Mouse (Mus musculus) 416B (cell line): ENCODE data around the gene Chd1.
"Not testable (repeated sequence)": the region's sequence is repeated elsewhere in the genome, so short reads cannot be mapped to it uniquely, and the experiment has no call there.

Experiments used
- DNase-seq: peaks from one replicate; pipeline ENCODE4 v3.0.0; 2011; ENCODE audit warnings: low read depth

Chd1 gene

DNA sequence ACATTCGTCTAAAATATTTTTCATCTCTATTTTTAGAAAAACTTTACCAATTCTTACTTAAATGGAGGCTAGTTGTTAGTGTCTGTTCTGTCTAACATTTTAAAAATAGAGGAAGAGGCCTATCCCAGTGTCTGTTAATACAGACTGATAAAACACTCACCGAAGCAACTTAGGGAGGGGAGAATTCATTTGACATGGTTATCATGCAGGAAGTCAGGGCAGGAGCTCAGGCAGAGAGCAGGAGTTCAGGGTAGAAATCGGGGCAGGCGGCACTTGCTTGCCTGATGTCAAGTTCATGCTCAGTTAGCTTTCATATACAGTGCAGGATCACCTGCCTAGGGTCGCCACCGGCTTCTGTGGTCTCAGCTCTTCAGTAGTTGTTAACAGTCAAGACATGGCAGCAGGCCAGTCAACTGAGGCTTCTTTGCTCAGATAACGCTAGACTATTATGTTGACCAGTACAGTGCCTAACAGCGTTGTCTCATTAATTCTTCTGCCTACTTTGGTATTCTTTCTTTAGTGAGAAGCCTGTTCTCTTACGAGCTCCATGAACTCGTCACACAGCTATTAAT, 32.7 kb downstream of the Chd1 start:
- no peak for DNase-seq

DNA sequence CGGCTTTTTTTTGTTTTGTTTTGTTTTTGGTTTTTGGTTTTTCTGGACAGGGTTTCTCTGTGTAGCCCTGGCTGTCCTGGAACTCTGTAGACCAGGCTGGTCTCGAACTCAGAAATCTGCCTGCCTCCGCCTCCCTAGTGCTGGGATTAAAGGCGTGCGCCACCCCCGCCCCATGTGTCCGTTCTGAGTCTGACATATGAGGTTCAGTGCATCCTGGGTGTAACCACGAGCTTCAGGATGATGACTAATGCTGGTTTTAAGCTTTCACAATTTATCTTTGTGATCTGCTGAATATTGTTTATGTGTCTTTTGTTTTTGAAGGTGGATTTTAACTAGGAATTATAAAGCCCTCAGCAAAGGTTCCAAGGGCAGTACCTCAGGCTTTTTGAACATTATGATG, 37.1 kb downstream of the Chd1 start:
- peak; percentile 74 for DNase-seq

DNA sequence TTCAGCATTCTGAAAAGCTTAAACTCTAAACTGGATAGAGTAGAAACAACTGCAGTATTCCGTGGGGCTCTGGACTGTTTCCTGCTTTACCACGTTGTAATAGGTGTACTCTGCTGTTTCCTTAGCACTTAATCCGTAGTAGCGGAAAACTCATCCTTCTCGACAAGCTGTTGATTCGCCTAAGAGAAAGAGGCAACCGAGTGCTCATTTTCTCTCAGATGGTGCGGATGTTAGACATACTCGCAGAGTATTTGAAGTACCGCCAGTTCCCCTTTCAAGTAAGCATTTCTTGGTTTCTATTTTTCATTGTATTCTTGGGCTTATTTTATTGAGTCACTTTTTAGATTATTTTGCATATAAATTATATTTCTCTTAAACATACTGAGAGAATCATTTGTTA, 38.2 kb downstream of the Chd1 start:
- peak; percentile 17 for DNase-seq

DNA sequence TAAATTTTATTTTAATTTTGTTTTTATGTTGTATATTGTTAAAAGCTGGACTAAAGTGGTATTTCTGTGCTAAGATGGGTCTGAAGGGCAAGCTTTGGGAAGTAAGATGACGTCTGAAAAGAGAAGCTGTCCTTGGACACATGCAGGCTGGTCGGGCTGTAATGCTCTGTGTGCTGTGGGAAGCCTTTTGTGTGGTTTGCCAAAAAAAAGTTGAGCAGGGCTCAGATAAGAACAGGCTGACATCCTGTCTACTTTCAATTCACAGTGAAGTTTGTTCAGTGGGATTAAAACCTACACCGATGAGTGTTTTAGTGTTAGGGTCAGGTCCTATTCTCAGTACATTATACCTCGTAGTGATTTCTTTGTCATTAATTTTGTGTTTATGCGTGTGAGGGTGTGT, 38.6 kb downstream of the Chd1 start:
- DNase-seq: peak; percentile 88

DNA sequence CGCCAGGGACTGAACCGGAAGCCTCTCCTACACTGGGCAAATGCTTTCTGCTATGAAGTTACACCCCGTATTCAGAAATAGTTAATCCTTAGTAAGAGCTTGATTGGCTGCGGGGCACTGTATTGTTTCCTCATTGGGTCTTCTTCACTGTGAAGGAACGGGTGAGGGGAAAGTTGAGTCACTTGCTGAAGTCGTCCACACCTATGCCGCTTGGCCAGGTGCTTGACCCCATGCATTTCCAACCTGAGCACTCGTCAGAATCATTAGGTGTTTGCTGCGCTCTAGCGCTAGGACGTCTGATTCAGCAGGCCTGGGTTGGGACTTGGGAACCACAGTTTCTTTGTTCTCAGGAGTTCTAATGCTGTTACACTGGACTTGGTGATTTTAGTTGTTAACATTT, 41.9 kb downstream of the Chd1 start:
- no peak for DNase-seq

DNA sequence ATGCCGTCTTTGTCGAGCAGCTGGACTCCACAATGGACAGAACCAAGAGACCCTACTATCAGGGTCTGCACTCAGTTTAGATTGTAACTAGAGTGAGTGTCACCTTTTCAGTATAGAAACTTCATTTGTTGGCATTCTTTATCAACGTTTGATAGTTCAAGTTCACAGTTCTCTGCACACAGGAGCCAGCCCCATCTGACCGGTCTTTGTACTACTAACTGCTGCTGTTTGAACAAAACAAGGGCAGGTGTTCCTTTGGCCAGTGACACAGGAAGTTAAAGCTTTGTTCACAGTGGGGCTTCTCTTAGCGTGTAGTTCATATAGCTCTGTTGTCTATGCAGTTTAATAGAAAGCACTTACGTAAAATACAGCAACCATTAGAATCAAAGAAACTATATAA, 43.3 kb downstream of the Chd1 start:
- DNase-seq: no peak

DNA sequence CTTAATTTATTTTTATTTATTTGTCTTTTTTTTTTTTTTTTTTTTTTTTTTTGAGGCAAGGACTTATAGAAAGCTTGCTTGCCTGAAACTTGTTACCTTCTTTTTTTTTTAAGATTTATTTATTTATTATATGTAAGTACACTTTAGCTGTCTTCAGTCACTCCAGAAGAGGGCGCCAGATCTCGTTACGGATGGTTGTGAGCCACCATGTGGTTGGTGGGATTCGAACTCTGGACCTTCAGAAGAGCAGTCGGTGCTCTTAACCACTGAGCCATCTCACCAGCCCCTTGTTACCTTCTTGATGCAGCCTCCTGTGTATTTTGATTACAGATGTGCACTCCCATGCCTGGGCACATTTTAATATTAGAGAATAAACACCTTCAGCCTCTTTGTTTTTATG, 46.5 kb downstream of the Chd1 start:
- DNase-seq: not testable (repeated sequence)

DNA sequence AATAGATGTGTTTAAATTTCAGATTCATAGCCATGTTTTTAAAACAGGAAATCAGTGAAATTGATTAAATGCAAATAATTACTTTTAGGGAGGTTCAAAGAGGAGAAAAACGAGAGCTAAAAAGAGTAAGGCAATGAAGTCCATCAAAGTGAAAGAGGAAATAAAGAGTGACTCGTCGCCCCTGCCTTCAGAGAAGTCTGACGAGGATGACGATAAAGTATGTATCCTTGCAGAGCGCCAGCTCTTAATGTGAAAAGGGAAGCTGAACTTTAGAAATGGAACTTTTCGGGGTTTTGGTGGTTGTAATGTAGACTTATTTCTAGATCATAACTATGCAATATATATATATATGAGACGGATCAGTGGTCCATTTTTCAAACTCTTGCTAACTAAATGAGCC, 56.4 kb downstream of the Chd1 start:
- peak; percentile 73 for DNase-seq

DNA sequence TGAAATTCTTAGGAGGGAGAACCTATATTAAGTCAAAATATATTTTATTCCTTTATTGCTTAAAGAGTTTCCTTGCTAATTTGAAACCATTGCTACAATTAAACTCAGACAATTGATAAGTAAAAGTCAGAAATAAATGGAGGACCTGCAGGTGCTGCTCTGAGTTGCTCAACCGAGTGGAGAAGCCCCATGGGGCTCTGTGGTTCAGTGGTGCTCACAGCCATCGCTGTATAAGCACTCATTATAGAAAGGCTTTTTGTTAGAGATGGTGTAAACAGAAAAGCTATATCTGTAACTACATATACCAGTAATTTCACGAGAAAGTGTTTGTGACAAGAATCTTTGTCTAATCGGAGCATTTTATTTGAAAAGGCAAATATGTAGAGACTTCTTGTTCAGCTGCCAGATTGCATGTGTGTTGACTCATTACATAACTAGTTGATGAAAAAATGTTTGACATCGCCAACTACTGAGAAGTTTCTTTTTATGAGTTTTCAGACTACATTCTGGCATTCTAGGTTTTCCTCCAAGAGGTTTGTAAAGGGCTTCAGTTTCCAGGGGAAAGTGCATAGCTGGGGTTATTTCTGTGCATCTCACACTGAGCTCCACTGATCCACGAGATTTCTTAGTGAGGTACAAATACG, 64.4 kb downstream of the Chd1 start:
- DNase-seq: no peak

DNA sequence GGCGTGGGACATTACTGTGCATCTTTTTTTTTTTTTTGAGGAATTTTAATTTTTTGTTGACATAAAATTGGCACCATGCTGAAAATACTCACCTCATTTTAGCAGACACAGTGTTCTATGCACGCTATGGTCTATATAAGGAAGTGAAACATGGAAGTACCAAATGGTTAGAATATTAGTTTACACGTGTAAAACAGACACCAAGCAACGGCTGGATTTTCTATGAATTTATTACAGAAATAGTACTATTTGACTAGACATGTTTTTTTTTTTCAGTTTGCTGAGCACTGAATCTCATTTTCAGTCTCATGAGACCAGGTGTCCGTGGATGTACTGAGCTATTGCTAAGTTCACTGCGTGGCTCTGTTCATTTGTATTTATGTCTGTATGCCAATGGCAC, 69.2 kb downstream of the Chd1 start:
- DNase-seq: no peak

DNA sequence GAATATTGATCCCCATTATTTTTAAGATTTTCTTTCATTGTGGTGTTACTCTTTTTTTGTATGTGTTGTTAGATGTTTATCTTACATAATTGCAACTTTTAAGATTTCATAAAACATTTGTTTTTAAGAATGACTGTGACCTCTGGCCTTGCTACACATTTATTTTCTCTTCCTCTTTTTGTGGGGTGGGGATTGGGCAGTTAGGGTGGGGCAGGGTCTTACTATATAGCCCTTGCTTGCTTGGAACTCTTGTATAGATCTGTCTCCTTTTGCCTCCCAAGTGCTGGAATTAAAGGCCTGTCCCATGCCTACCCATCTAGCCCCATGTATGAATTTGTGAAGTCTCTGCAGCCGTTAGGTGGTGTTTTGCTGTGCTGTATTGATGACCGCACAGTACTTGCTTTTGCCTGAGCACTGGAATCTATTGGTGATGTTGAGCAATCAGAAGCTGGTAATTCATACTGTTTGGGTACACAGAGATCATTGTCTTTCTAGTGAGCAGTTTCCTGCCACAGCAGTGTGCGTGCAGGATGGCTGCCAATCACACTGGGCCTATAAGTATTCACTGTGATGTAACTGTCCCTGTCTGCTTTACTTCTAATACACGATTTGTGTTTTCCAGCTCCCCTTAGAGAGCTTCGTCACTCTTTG, 69.9 kb downstream of the Chd1 start:
- DNase-seq: peak; percentile 38

DNA sequence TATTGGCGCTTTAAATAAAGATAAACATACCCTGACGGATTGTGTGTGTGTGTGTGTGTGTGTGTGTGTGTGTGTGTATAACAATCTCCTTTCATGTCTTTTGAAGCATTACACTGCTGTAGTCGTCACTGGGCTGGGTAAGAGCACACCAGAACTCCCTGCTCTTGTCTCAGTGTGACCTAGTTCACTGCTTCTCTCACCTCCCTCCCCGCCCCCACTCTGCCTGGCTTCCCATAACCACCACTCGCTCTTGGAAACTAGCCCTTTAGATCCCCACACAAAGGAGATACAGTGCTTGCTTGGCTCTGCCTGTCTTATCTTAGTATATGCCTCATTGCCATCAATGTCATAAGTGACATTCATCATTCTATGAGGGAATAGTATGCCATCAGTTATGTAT, 71.6 kb downstream of the Chd1 start:
- no peak for DNase-seq

DNA sequence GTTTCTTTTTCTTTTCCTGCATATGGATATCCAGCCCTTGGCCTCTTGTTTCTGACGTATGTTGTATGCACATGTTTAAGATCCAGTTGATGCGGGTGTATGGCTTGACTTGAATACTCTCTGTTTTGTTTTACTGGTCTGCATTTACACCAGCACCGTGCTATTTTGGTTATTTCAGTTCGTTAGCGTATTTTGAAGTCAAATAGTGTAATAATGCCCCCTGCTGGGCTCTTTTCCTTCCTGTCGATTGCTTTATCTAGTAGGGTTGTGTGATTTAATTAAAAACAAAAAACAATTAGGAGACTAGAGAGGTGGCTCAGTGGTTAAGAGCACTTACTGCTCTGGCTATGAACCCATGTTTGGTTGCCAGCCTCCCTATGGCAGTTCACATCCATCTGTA, 73.2 kb downstream of the Chd1 start:
- DNase-seq: peak; percentile 72

DNA sequence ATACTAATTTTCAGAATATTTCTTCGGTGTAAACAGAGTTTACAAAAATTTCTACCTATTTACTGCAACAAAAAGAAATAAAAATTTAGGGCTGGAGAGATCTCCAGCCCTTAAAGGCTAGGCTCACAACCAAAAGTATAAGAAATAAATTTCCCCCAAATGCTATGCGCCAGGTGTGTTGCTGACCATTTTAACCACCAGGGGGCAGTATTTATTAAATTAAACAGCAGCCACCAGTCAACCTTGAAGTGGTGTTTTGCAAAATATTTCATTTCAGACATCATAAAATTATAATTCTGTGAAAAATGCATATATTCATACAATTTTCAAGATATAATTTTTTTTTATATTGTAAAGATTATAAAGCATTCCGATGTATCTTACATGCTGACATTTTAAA, 82.3 kb downstream of the Chd1 start:
- peak; percentile 60 for DNase-seq

DNA sequence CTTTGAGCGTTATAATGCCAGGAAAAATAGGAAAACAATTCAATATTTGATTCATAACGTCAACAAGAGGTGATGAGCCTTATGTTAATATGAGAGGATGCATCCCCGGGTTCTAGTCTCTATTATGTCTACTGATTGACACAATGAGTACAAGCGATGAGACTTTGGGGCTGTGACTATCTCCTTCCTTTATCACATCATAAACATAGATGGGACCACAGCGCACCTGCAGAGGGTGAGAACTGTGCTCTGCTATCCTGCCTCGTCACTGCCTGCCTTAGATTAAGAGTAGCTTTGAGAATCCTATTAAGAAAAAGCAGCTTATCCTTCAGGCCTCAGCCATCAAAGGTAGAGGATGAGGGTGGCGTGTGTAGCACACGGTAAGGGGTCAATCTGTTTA, 85.9 kb downstream of the Chd1 start:
- no peak for DNase-seq

DNA sequence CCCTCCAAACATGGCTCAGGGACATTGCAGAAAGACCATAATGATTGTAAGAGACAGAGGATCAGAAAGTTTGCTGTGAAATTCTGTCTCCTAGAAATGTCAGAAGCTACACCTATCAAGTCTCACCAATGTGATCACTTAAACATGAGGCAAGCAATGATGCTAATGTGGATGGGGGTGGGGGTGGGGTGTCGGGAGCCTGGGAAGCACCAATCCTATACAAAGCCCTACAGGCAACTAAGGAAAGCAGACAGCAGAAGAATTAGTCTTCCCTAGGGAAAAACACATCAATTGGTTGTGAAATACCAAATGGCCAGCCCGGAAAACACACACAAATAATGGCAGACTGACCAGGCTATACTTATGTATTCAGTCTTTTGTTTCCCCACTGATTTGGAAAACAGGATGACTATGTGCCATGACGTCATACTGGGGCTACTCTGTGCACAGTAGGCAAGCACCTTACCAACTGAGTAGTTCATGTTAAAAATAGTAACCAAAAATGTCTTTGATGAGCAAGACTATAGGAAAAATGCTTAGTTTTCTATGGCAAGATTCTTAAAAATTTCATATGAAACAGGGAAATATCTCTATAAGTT, 94.5 kb downstream of the Chd1 start:
- DNase-seq: no peak

DNA sequence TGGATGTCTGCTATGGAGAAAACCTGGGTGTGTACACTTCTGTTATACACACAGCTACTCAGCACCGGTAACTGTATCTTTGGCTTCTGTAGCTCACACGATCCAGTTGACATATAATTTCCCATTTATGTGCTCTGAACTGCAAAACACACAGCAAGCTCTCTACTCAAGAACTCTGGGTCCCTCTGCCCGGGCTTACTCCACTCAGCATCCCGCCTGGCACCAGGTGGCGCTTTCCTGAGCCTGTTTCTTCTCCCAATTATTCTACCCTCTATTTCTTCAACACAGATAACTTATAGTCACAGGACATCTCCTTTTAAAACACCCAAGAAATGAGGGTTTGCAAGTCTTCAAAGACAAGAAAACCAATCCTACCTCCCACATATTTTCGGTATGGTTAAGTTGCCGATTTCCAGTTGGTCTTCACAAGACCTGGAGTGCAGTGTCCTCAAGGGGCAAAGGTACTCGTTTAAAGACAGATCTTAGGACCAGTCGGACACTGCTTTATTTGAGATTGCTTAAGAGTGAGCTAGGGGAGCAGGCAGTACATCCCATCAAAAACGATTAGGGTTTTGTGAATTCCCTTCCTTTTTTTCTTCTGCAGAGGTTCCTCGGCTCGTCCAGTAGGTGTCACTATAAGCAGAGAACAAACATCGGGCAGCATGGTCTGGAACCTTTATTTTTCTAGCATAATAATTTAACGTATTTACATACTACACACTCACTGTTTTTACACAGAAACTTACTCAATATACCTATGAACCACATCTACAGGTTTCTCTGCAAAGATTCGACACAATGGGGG, 99.4 kb downstream of the Chd1 start:
- peak; percentile 66 for DNase-seq

DNA sequence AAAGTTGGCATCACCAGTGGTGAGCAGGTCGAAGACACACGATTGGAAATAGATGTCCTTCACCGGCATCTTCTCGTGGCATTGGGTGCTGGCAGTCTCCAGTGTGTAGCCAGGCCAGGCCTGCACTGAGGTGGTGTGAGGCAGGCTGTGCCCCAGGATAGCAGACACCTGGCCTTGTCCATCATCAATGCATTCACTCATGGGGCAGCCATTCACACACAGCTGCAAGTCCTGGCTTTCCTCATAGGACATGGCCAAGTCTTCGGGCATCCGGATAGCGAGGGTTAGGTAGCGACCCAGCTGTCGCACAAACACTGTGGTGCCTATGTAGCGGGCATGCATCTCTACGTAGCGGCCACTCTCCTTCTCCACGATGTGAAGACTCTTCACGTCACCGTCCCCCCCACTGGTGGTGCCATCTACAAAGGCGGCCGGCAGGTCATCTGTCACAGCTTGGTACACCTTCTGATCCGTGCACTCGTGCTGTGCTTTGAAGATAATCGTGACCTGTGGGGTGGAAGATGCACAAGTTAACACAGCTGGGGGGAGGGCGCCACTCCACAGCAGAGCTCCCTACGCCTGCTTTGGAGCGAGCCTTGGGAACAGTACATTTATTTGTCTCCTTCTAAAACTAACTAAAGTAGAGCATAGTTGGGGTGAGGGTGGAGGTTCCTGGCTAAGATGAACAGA, 102.7 kb downstream of the Chd1 start:
- DNase-seq: no peak

DNA sequence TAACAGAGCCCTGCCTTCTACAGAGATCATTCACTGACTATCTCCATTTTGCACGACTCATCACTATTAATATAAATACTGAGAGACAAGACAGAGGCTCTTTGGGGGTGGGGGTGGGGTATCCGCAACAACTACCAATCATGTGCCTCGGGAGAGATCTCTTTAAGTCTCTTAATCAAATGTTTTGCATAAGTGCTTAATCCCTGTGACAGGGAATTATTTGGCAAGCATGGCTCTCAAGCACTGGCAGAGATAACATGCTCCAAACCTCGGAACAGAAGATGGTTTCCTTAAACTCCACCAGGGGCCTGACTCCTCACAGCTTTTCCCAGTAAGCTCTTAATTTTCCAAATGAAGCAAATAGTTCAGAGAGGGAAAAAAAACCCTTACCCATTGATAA, 103.2 kb downstream of the Chd1 start:
- DNase-seq: no peak

DNA sequence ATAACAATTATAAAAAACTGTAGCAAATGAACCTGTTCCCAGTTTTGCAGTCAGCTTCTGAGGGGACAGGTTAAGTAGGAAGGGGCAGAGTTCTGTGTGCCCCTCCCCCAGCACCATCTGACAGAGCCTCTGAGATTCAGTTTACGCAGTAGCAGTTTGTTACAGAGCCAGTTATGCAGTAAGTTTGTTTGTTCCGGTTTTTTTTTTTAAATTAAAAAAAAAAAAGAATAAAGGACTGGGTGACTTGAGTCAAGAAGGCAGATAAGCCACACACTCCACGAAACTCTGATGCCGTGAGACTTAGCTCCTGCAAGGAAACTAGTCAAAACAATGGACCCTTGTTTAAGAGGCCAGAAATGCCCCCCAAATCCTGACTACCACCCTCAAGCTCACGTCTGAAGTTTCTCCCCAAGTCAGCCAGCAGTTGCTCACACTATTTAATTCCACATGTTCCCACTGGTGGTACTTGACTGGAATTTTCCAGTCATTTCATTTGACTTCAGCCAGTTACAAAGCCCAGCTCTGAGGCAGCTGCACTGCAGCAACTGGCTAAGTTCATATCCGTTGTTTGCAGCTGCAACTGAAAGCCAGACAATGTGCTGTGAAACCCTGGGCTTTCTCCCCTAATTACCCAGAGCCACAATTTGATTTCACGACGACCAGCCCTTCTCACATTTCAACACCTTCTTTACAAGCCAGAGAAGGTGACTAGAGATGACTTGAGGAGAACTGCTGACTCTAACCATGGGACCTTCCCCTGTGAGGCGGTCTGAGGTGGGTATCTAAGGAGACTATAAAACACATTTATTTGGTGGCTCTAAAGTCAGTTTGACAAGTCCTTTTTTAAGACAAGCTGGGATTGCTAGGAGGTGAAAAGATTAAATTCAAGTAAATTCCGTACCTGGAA, 104.0 kb downstream of the Chd1 start:
- no peak for DNase-seq

DNA sequence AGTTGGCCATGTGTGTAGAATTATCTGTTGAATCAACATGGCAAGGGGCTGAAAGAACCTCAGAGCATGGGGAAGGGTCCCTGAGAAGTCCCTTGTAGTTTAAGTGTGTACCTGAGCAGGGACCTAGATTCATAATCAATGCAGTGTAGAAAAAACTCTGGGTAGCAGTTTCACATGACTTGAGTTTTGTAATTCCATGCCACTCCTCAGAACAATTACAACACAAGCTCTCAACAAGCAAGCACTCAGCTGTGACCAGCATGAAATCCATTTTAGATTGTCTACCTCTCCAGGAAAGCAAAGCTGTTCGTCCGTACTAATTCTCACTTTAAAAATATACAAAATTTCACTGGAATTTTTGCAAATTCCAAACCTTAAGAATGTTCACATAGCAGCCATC, 105.2 kb downstream of the Chd1 start:
- no peak for DNase-seq
